Mouse (Mus musculus): ENCODE measurements around the gene Anapc15-ps. TPM values are rescaled to one million over a fixed set of nuclear protein-coding genes. Genes with fewer than 3 reads are reported as not detected.

Gene Anapc15-ps
- polyA plus RNA-seq, 2 experiments: not detected

DNA sequence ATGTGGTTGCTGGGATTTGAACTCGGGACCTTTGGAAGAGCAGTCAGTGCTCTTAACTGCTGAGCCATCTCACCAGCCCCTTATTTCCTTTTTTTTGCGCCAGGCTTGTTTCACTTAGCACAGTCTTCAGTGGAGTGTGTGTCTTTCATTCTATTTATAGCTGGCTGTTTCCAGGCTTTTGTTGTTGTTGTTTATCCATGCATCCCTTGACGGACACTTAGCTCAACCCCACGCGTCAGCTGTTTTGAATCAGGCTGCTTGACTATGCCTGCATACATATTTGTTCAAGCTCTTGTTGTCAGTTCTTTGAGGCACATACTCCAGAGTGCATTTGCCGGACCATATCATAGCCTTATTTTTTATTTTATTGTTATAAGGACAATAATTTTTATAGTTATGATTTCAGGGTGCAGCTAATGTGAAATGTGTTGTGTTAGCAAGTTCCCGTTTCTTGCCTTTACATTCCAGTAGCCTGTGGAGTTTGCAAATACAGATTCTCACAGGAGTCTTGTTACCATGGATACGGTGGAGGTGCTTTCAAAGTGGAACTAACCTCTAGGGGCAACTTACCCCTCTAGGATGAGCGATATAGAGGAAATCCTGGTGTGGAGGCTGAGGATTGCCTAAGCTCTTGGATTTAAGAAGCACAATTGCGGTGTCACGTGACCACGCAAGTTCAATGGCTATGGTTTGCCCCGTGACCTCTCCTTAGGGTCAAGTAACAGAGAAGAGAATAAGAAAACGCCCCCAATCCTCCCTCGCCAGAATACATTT is 11.7 kb upstream of the Anapc15-ps start:
- no peak for ATAC-seq (ENCODE audit: insufficient read depth)
- DNase-seq (ENCODE audit: low read depth in 3 of 3, low spot score in 3 of 3): no peak
- Histone ChIP-seq H3K4me2 (ENCODE audit: low read depth) (no peak overlapping the region), H3K9me3 (ENCODE audit: control insufficient read depth, low read length) (no peaks in the 10 kb centered on the region), H3K9ac (replicated peaks) (no peak overlapping the region), H3K27ac (no peak overlapping the region), H3K36me3 (replicated peaks; ENCODE audit: control insufficient read depth, insufficient read depth, low read depth) (no peaks in the 10 kb centered on the region), H3K4me3 (ENCODE audit: insufficient read depth in 1 of 2, low read depth in 2 of 2, low read length in 2 of 2) (no peak overlapping the region), H3K4me1 (replicated peaks; ENCODE audit: control insufficient read depth in 2 of 2, insufficient read depth in 2 of 2, low read length in 1 of 2) (peaks cover 0 to 12% of the 10 kb centered on the region in 2 experiments; a peak in 3 of 4 replicates), H3K27me3 (ENCODE audit: control insufficient read depth, insufficient read depth, low read length) (no peaks in the 10 kb centered on the region)
- WGBS (ENCODE audit: insufficient replicate concordance): 31% methylated on average over 15 of the region's 15 CpGs
- TF ChIP-seq EP300 (IDR thresholded peaks at IDR 0.05; ENCODE audit: low read depth) (no peak), CTCF (IDR thresholded peaks at IDR 0.05; ENCODE audit: low read depth) (no peak)

DNA sequence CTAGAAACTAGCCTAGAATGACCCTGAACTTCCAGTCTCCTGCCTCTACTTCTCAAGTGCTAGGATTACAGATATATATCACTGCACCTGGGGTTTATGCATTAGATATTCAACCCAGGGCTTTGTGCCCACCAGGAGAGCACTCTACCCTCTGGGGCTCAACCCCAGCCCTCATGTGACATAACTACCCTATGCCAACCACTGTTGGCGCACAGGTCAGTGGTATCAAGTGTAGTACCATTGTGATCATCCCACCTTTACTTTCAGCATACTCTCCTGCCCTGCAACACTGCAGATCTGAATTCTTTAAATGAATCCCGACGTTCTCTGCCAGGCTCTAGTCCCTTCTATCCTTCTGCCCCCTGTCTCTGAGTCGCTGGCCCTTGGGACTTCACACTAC is 11.0 kb upstream of the Anapc15-ps start:
- no peak for DNase-seq (ENCODE audit: low read depth in 3 of 3, low spot score in 3 of 3)
- TF ChIP-seq CTCF (IDR thresholded peaks at IDR 0.05; ENCODE audit: low read depth) (no peak), EP300 (IDR thresholded peaks at IDR 0.05; ENCODE audit: low read depth) (no peak)
- Histone ChIP-seq H3K27me3 (ENCODE audit: control insufficient read depth, insufficient read depth, low read length) (no peaks in the 10 kb centered on the region), H3K9me3 (ENCODE audit: control insufficient read depth, low read length) (no peaks in the 10 kb centered on the region), H3K36me3 (replicated peaks; ENCODE audit: control insufficient read depth, insufficient read depth, low read depth) (no peaks in the 10 kb centered on the region), H3K9ac (replicated peaks) (no peak overlapping the region), H3K27ac (no peak overlapping the region), H3K4me3 (ENCODE audit: insufficient read depth in 1 of 2, low read depth in 2 of 2, low read length in 2 of 2) (no peak overlapping the region), H3K4me2 (ENCODE audit: low read depth) (no peak overlapping the region), H3K4me1 (replicated peaks; ENCODE audit: control insufficient read depth in 2 of 2, insufficient read depth in 2 of 2, low read length in 1 of 2) (peaks cover 0 to 16% of the 10 kb centered on the region in 2 experiments; a peak in 3 of 4 replicates)
- 68% methylated on average over 4 of the region's 4 CpGs for WGBS (ENCODE audit: insufficient replicate concordance)
- ATAC-seq (ENCODE audit: insufficient read depth): no peak

- 87% methylated on average over 3 of the region's 3 CpGs for WGBS (ENCODE audit: insufficient replicate concordance)
- H3K9me3 ChIP-seq (ENCODE audit: control insufficient read depth, low read length): no peaks in the 10 kb centered on the region
- no peak for TF ChIP-seq CTCF (IDR thresholded peaks at IDR 0.05; ENCODE audit: low read depth)
- no peak for TF ChIP-seq EP300 (IDR thresholded peaks at IDR 0.05; ENCODE audit: low read depth)
Observed at GRCm38 (mm10) chr10:95683735-95684134, 10.5 kb upstream of the Anapc15-ps start.

GRCm38 (mm10) chr10:95682964-95683363 is 9.7 kb upstream of the Anapc15-ps start:
- Histone ChIP-seq H3K27ac (no peak overlapping the region), H3K4me1 (replicated peaks; ENCODE audit: control insufficient read depth in 2 of 2, insufficient read depth in 2 of 2, low read length in 1 of 2) (peaks cover 0 to 23% of the 10 kb centered on the region in 2 experiments; a peak in 3 of 4 replicates), H3K27me3 (ENCODE audit: control insufficient read depth, insufficient read depth, low read length) (no peaks in the 10 kb centered on the region; the same call in 1 of the 2 replicates), H3K4me3 (ENCODE audit: insufficient read depth in 1 of 2, low read depth in 2 of 2, low read length in 2 of 2) (no peak overlapping the region), H3K9me3 (ENCODE audit: control insufficient read depth, low read length) (no peaks in the 10 kb centered on the region), H3K4me2 (ENCODE audit: low read depth) (no peak overlapping the region), H3K36me3 (replicated peaks; ENCODE audit: control insufficient read depth, insufficient read depth, low read depth) (no peaks in the 10 kb centered on the region), H3K9ac (replicated peaks) (no peak overlapping the region)
- TF ChIP-seq CTCF (IDR thresholded peaks at IDR 0.05; ENCODE audit: low read depth): no peak
- TF ChIP-seq EP300 (IDR thresholded peaks at IDR 0.05; ENCODE audit: low read depth): no peak
- ATAC-seq (ENCODE audit: insufficient read depth) (no peak), DNase-seq (ENCODE audit: low read depth in 3 of 3, low spot score in 3 of 3) (no peak)
- 37% methylated on average over 10 of the region's 10 CpGs for WGBS (ENCODE audit: insufficient replicate concordance)

More at GRCm38 (mm10) chr10:95683735-95684134, 10.5 kb upstream of the Anapc15-ps start:
- no peak for DNase-seq (ENCODE audit: low read depth in 3 of 3, low spot score in 3 of 3)
- Histone ChIP-seq H3K27ac (no peak overlapping the region), H3K4me1 (replicated peaks; ENCODE audit: control insufficient read depth in 2 of 2, insufficient read depth in 2 of 2, low read length in 1 of 2) (peaks cover 0 to 16% of the 10 kb centered on the region in 2 experiments; a peak in 3 of 4 replicates), H3K9ac (replicated peaks) (no peak overlapping the region), H3K4me2 (ENCODE audit: low read depth) (no peak overlapping the region), H3K27me3 (ENCODE audit: control insufficient read depth, insufficient read depth, low read length) (no peaks in the 10 kb centered on the region), H3K4me3 (ENCODE audit: insufficient read depth in 1 of 2, low read depth in 2 of 2, low read length in 2 of 2) (no peak overlapping the region), H3K36me3 (replicated peaks; ENCODE audit: control insufficient read depth, insufficient read depth, low read depth) (no peaks in the 10 kb centered on the region)
- ATAC-seq (ENCODE audit: insufficient read depth): no peak

DNA sequence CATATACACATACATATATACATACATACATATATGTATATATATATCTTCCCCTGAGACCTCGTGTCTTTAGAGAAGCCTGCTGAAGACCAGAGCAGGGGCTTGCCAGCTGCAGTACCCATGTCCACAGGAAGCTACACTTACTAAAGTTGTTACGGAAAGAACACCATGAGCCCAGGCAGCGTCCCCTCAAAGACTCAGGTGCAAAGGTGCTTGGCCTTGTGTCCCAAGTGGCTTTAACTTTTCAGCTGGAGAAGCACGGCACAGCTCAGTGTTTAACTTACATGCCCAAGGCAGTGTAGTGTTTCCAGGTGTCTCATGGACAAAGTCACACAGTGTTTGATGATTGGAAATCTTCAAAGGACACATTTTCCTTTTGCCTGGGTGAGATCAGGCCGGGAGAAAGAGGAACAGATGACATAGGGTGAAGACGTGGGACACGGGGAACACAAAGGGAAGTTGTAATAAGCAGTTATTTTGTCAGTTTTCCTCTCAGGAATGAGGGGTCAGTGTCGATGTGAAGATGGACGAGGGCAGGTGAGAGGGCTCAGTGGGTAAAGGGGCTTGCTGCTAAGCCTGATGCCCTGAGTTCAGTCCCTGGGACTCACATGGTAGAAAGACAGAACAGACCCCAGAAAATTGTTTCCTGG is 9.0 kb upstream of the Anapc15-ps start:
- H3K27ac ChIP-seq: no peak overlapping the region
- H3K4me2 ChIP-seq (ENCODE audit: low read depth): no peak overlapping the region
- 47% methylated on average over 9 of the region's 9 CpGs for WGBS (ENCODE audit: insufficient replicate concordance)
- H3K4me3 ChIP-seq (ENCODE audit: insufficient read depth in 1 of 2, low read depth in 2 of 2, low read length in 2 of 2): no peak overlapping the region
- H3K36me3 ChIP-seq (replicated peaks; ENCODE audit: control insufficient read depth, insufficient read depth, low read depth): no peaks in the 10 kb centered on the region
- H3K4me1 ChIP-seq (replicated peaks; ENCODE audit: control insufficient read depth in 2 of 2, insufficient read depth in 2 of 2, low read length in 1 of 2): peaks cover 5 to 31% of the 10 kb centered on the region in 2 experiments; a peak in 3 of 4 replicates
- ATAC-seq (ENCODE audit: insufficient read depth): no peak
- TF ChIP-seq CTCF (IDR thresholded peaks at IDR 0.05; ENCODE audit: low read depth) (no peak), EP300 (IDR thresholded peaks at IDR 0.05; ENCODE audit: low read depth) (no peak)
- no peak overlapping the region for H3K9ac ChIP-seq (replicated peaks)
- H3K9me3 ChIP-seq (ENCODE audit: control insufficient read depth, low read length): no peaks in the 10 kb centered on the region
- no peak for DNase-seq (ENCODE audit: low read depth in 3 of 3, low spot score in 3 of 3)
- no peaks in the 10 kb centered on the region; the same call in 1 of the 2 replicates for H3K27me3 ChIP-seq (ENCODE audit: control insufficient read depth, insufficient read depth, low read length)

Data from liver, embryonic 14.5 days (tissue).